Mouse (Mus musculus) CD8-positive naive resting alpha-beta T cell, adult 2 months (primary cell): Measurements from ENCODE around the gene App.

ENCODE experiments used
- DNase-seq, 2 experiments: peaks; one replicate each; pipeline ENCODE4 v3.0.0; 2022; ENCODE audit warnings: low read depth in 2 of 2, low spot score in 2 of 2

The App gene

GRCm38 (mm10) chr16:85086303-85086702, 87.3 kb downstream of the App start:
- DNase-seq = no peak

- DNase-seq = no peak
Observed at GRCm38 (mm10) chr16:85085902-85086301, 87.7 kb downstream of the App start.

GRCm38 (mm10) chr16:85084152-85084551, 89.4 kb downstream of the App start:
- no peak for DNase-seq

GRCm38 (mm10) chr16:85075330-85075729, 98.2 kb downstream of the App start:
- no peak for DNase-seq

- DNase-seq = no peak
Observed at GRCm38 (mm10) chr16:85074889-85075288, 98.7 kb downstream of the App start.

- no peak for DNase-seq
Observed at GRCm38 (mm10) chr16:85072624-85073023, 100.9 kb downstream of the App start.

- DNase-seq = no peak
Observed at GRCm38 (mm10) chr16:85071791-85072190, 101.8 kb downstream of the App start.

GRCm38 (mm10) chr16:85071248-85071647, 102.3 kb downstream of the App start:
- DNase-seq = no peak

- DNase-seq = no peak
Observed at GRCm38 (mm10) chr16:85067254-85067893, 106.2 kb downstream of the App start.

GRCm38 (mm10) chr16:85066227-85066626, 107.3 kb downstream of the App start:
- no peak for DNase-seq

GRCm38 (mm10) chr16:85064800-85065199, 108.8 kb downstream of the App start:
- DNase-seq = no peak

GRCm38 (mm10) chr16:85062732-85063131, 110.8 kb downstream of the App start:
- DNase-seq = no peak

GRCm38 (mm10) chr16:85061725-85062124, 111.8 kb downstream of the App start:
- DNase-seq = no peak

GRCm38 (mm10) chr16:85058138-85058537, 115.4 kb downstream of the App start:
- no peak for DNase-seq

GRCm38 (mm10) chr16:85056212-85056611, 117.4 kb downstream of the App start:
- no peak for DNase-seq

- no peak for DNase-seq
Observed at GRCm38 (mm10) chr16:85053996-85054395, 119.6 kb downstream of the App start.

GRCm38 (mm10) chr16:85047310-85047709, 126.3 kb downstream of the App start:
- no peak for DNase-seq

- DNase-seq = no peak
Observed at GRCm38 (mm10) chr16:85041153-85041959, 132.2 kb downstream of the App start.

- no peak for DNase-seq
Observed at GRCm38 (mm10) chr16:85038731-85039130, 134.8 kb downstream of the App start.

- DNase-seq = no peak
Observed at GRCm38 (mm10) chr16:85037969-85038644, 135.5 kb downstream of the App start.

GRCm38 (mm10) chr16:85035815-85036214, 137.8 kb downstream of the App start:
- DNase-seq = no peak

- DNase-seq = no peak
Observed at GRCm38 (mm10) chr16:85033747-85034146, 139.8 kb downstream of the App start.
